ENCODE assay signal across 8 mouse cellular contexts in genomic region chr2:161570236-161570995, GRCm38 (mm10).
DNase-seq lines count a peak whose midpoint lies in the region; ATAC-seq lines count a peak whose summit lies in the region.

No protein-coding gene starts in this region.

- no peak overlapping the region for H3K9ac ChIP-seq in heart, embryonic 11.5 days (ENCODE audit: low read depth, low read length)

- DNase-seq in heart, adult 8-10 months (ENCODE audit: low spot score) = peak; percentile 51
- peak; percentile 9 for DNase-seq in urinary bladder, postnatal 14 days (ENCODE audit: low spot score)
- no peak for DNase-seq in urinary bladder, postnatal 10 days (ENCODE audit: low spot score)
- DNase-seq in left cerebral cortex, postnatal 25 days (ENCODE audit: low spot score in 2 of 2) = peak; percentile 35 to 77
- DNase-seq in telencephalon, adult 2 months (ENCODE audit: low read depth, low spot score) = peak; percentile 74
- DNase-seq in cerebellum, adult 9-10 months = no peak
- DNase-seq in cerebellum, postnatal 14 days = no peak

- H3K4me1 ChIP-seq in heart, embryonic 11.5 days (ENCODE audit: control insufficient read depth, insufficient read depth, low read length) = no peaks in the 10 kb centered on the region

- no peak for ATAC-seq in heart, embryonic 11.5 days (replicated peaks; ENCODE audit: insufficient number of reproducible peaks, low FRiP score, low TSS enrichment)

- no peak overlapping the region for H3K4me2 ChIP-seq in heart, embryonic 11.5 days

- H3K4me3 ChIP-seq in heart, embryonic 11.5 days (ENCODE audit: low read depth, low read length) = no peak overlapping the region

- H3K36me3 ChIP-seq in heart, embryonic 11.5 days (ENCODE audit: control insufficient read depth, insufficient read depth, low read length) = no peaks in the 10 kb centered on the region

- no peak overlapping the region for H3K27ac ChIP-seq in heart, embryonic 11.5 days (ENCODE audit: low read depth, low read length)

- WGBS in heart, embryonic 11.5 days (ENCODE audit: insufficient replicate concordance) = 67% methylated on average over 10 of the region's 10 CpGs

- H3K27me3 ChIP-seq in heart, embryonic 11.5 days (ENCODE audit: control insufficient read depth, insufficient read depth, low read length) = no peaks in the 10 kb centered on the region

- intact Hi-C loops in left cerebral cortex, postnatal 25 days (cut with DNase I) = no loop called here

- no peaks in the 10 kb centered on the region for H3K9me3 ChIP-seq in heart, embryonic 11.5 days (replicated peaks; ENCODE audit: control insufficient read depth, low read length)

Comparison
In these comparisons a context has a peak if more than half of its experiments do, and no peak if none do; other contexts are left out.
1. DNase-seq: peak in heart, adult 8-10 months (single experiment), urinary bladder, postnatal 14 days (single experiment), left cerebral cortex, postnatal 25 days (2 of 2) and telencephalon, adult 2 months (single experiment); none in urinary bladder, postnatal 10 days (single experiment), cerebellum, adult 9-10 months (single experiment) and cerebellum, postnatal 14 days (0 of 2).